In the genomic region with DNA sequence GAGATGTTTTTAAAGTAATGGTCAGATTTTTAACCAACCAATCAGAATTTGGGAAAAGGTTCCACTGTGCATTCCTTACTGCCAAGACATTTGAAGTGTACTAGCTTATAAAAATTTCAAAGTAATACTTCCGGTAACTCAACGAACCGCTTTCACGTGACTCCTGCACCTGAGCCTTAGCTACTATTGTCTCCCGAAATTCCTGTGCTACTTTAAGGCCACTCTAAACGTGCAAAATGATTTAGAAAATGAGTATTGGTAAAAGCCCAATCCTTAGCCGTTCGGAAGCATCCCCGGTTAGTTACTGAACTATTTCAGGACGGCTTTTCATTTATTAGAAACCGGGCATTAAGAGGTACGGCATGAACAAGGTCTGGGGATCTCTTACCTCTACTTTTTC, we compare ENCODE assay signal across 10 mouse cellular contexts. TPM values are rescaled to one million over a fixed set of nuclear protein-coding genes. Genes with fewer than 3 reads are reported as not detected.
DNase-seq lines count a peak whose midpoint lies in the region; ATAC-seq and TF ChIP-seq lines count a peak whose summit lies in the region.
"Not testable (repeated sequence)": the region's sequence is repeated elsewhere in the genome, so short reads cannot be mapped to it uniquely, and the experiment has no call there.
"Had no signal": no experiment of that assay in that cellular context is flagged by ENCODE, and none has a peak within 500 bp of the region (broad histone marks: within the 10 kb centered on the region; RNA-seq: fewer than 3 reads in every experiment).

No protein-coding gene starts in this region.

- not testable (repeated sequence) for ATAC-seq in embryonic facial prominence, embryonic 12.5 days (ENCODE audit: insufficient number of reproducible peaks, insufficient read depth, low FRiP score, low TSS enrichment); hindbrain, embryonic 12.5 days (ENCODE audit: low FRiP score); kidney, embryonic 15.5 days (replicated peaks; ENCODE audit: low FRiP score); liver, embryonic 12.5 days; midbrain, embryonic 12.5 days (ENCODE audit: low FRiP score, low read depth)

- not testable (repeated sequence) for H3K4me1 ChIP-seq in embryonic facial prominence, embryonic 12.5 days; hindbrain, embryonic 12.5 days; kidney, embryonic 15.5 days; liver, embryonic 12.5 days; midbrain, embryonic 12.5 days; olfactory bulb, adult 2 months (ENCODE audit: control insufficient read depth, insufficient read depth, low read length)

- H3K9ac ChIP-seq in embryonic facial prominence, embryonic 12.5 days: 0 out of 2 replicates have a peak overlapping the region, but pooled peaks have one; percentile 63
- H3K9ac ChIP-seq in hindbrain, embryonic 12.5 days: not testable (repeated sequence)
- peak overlapping the region; percentile 23; the same call in 1 of the 2 replicates for H3K9ac ChIP-seq in kidney, embryonic 15.5 days
- peak overlapping the region; percentile 79 for H3K9ac ChIP-seq in liver, embryonic 12.5 days
- H3K9ac ChIP-seq in midbrain, embryonic 12.5 days (replicated peaks): peak overlapping the region; percentile 55; the same call in 1 of the 2 replicates

- H3K27ac ChIP-seq in embryonic facial prominence, embryonic 12.5 days; hindbrain, embryonic 12.5 days; kidney, embryonic 15.5 days; liver, embryonic 12.5 days; midbrain, embryonic 12.5 days (replicated peaks); olfactory bulb, adult 2 months (ENCODE audit: insufficient read depth, low read depth, low read length): not testable (repeated sequence)
- peak overlapping the region; percentile 75 for H3K27ac ChIP-seq in gastrocnemius, adult 2 months

- WGBS in embryonic facial prominence, embryonic 12.5 days: under 1% methylated on average over 12 of the region's 12 CpGs
- under 1% methylated on average over 12 of the region's 12 CpGs for WGBS in hindbrain, embryonic 12.5 days
- WGBS in kidney, embryonic 15.5 days: under 1% methylated on average over 12 of the region's 12 CpGs
- WGBS in liver, embryonic 12.5 days (ENCODE audit: insufficient replicate concordance): under 1% methylated on average over 12 of the region's 12 CpGs
- WGBS in midbrain, embryonic 12.5 days: 1% methylated on average over 12 of the region's 12 CpGs
- under 1% methylated on average over 12 of the region's 12 CpGs for WGBS in olfactory bulb, adult 2 months

- not testable (repeated sequence) for H3K9me3 ChIP-seq in embryonic facial prominence, embryonic 12.5 days; hindbrain, embryonic 12.5 days (replicated peaks); kidney, embryonic 15.5 days (replicated peaks); liver, embryonic 12.5 days (replicated peaks); midbrain, embryonic 12.5 days

- TF ChIP-seq CTCF in gastrocnemius, adult 2 months (IDR thresholded peaks at IDR 0.05); olfactory bulb, adult 2 months (IDR thresholded peaks at IDR 0.05; ENCODE audit: insufficient read depth, low read depth, low read length): not testable (repeated sequence)

- H3K4me3 ChIP-seq in embryonic facial prominence, embryonic 12.5 days: peak overlapping the region; percentile 48
- H3K4me3 ChIP-seq in gastrocnemius, adult 2 months: peak overlapping the region; percentile 75
- H3K4me3 ChIP-seq in hindbrain, embryonic 12.5 days: peak overlapping the region; percentile 51
- H3K4me3 ChIP-seq in kidney, embryonic 15.5 days (replicated peaks): peak overlapping the region; percentile 54
- H3K4me3 ChIP-seq in liver, embryonic 12.5 days: peak overlapping the region; percentile 65
- H3K4me3 ChIP-seq in midbrain, embryonic 12.5 days: peak overlapping the region; percentile 57
- H3K4me3 ChIP-seq in olfactory bulb, adult 2 months (ENCODE audit: insufficient read depth, low read depth, low read length): peak overlapping the region; percentile 58; the same call in 1 of the 2 replicates

- peak overlapping the region; percentile 44 for H3K4me2 ChIP-seq in embryonic facial prominence, embryonic 12.5 days (replicated peaks)
- peak overlapping the region; percentile 51 for H3K4me2 ChIP-seq in hindbrain, embryonic 12.5 days (replicated peaks)
- H3K4me2 ChIP-seq in kidney, embryonic 15.5 days: peak overlapping the region; percentile 51
- peak overlapping the region; percentile 61 for H3K4me2 ChIP-seq in liver, embryonic 12.5 days
- peak overlapping the region; percentile 50 for H3K4me2 ChIP-seq in midbrain, embryonic 12.5 days (replicated peaks)

- not testable (repeated sequence) for H3K27me3 ChIP-seq in embryonic facial prominence, embryonic 12.5 days; hindbrain, embryonic 12.5 days; kidney, embryonic 15.5 days; liver, embryonic 12.5 days (replicated peaks); midbrain, embryonic 12.5 days

- intact Hi-C loops in gastrocnemius, adult 2 months (cut with DNase I): not testable (repeated sequence)

- not testable (repeated sequence) for H3K36me3 ChIP-seq in embryonic facial prominence, embryonic 12.5 days; hindbrain, embryonic 12.5 days; kidney, embryonic 15.5 days; liver, embryonic 12.5 days; midbrain, embryonic 12.5 days

- peak; percentile 15 for DNase-seq in 416B (ENCODE audit: low read depth)
- not testable (repeated sequence) for DNase-seq in gastrocnemius, adult 2 months

- not testable (repeated sequence) for TF ChIP-seq POLR2A in olfactory bulb, adult 2 months (IDR thresholded peaks at IDR 0.05; ENCODE audit: insufficient read depth, low read depth, low read length)

RNA-seq across cellular contexts. Expression of a gene that starts 0.6 kb away (rescaled TPM):
- polyA plus RNA-seq in embryonic facial prominence, embryonic 12.5 days (2016; fragmentation: Nextera tagmentation; extraction: Ambion mirVana): 58.0 and 61.1 TPM in 2 replicates
- total RNA-seq in gastrocnemius, adult 2 months (2021): 10 to 100 TPM; 11.7 to 16.2 TPM
- polyA plus RNA-seq in hindbrain, embryonic 12.5 days (2016; fragmentation: Nextera tagmentation; extraction: Ambion mirVana): 46.8 and 51.7 TPM in 2 replicates
- 53.5 and 56.3 TPM in 2 replicates for polyA plus RNA-seq in kidney, embryonic 15.5 days (2015; fragmentation: Nextera tagmentation; extraction: Ambion mirVana)
- 21.7 and 25.2 TPM in 2 replicates for polyA plus RNA-seq in liver, embryonic 12.5 days (2016; fragmentation: Nextera tagmentation; extraction: Ambion mirVana)
- polyA plus RNA-seq in midbrain, embryonic 12.5 days (2016; fragmentation: Nextera tagmentation; extraction: Ambion mirVana): 56.6 and 57.3 TPM in 2 replicates
- not detected in 2 replicates for polyA plus RNA-seq in olfactory bulb, adult 2 months (2012; ENCODE audit: insufficient read depth, insufficient read length, low replicate concordance, missing spikeins)

RNA-seq across cellular contexts. Expression of a gene that starts 10.1 kb away (rescaled TPM):
- polyA plus RNA-seq in embryonic facial prominence, embryonic 12.5 days (2016; fragmentation: Nextera tagmentation; extraction: Ambion mirVana): 150 and 164 TPM in 2 replicates
- total RNA-seq in gastrocnemius, adult 2 months (2021): 100 to 1,000 TPM; 100 to 123 TPM
- 115 and 126 TPM in 2 replicates for polyA plus RNA-seq in hindbrain, embryonic 12.5 days (2016; fragmentation: Nextera tagmentation; extraction: Ambion mirVana)
- polyA plus RNA-seq in kidney, embryonic 15.5 days (2015; fragmentation: Nextera tagmentation; extraction: Ambion mirVana): 287 and 291 TPM in 2 replicates
- polyA plus RNA-seq in liver, embryonic 12.5 days (2016; fragmentation: Nextera tagmentation; extraction: Ambion mirVana): 107 TPM in 2 replicates
- 97.5 and 97.6 TPM in 2 replicates for polyA plus RNA-seq in midbrain, embryonic 12.5 days (2016; fragmentation: Nextera tagmentation; extraction: Ambion mirVana)
- not detected in 2 replicates for polyA plus RNA-seq in olfactory bulb, adult 2 months (2012; ENCODE audit: insufficient read depth, insufficient read length, low replicate concordance, missing spikeins)

RNA-seq across cellular contexts. Expression of a gene that starts 11.9 kb away (rescaled TPM):
- 31.6 and 34.7 TPM in 2 replicates for polyA plus RNA-seq in embryonic facial prominence, embryonic 12.5 days (2016; fragmentation: Nextera tagmentation; extraction: Ambion mirVana)
- total RNA-seq in gastrocnemius, adult 2 months (2021): 10 to 100 TPM; 20.3 to 26.5 TPM
- polyA plus RNA-seq in hindbrain, embryonic 12.5 days (2016; fragmentation: Nextera tagmentation; extraction: Ambion mirVana): 45.4 and 45.7 TPM in 2 replicates
- polyA plus RNA-seq in kidney, embryonic 15.5 days (2015; fragmentation: Nextera tagmentation; extraction: Ambion mirVana): 45.5 and 47.8 TPM in 2 replicates
- polyA plus RNA-seq in liver, embryonic 12.5 days (2016; fragmentation: Nextera tagmentation; extraction: Ambion mirVana): 16.2 and 18.0 TPM in 2 replicates
- polyA plus RNA-seq in midbrain, embryonic 12.5 days (2016; fragmentation: Nextera tagmentation; extraction: Ambion mirVana): 43.9 and 44.9 TPM in 2 replicates
- polyA plus RNA-seq in olfactory bulb, adult 2 months (2012; ENCODE audit: insufficient read depth, insufficient read length, low replicate concordance, missing spikeins): not detected in 2 replicates

RNA-seq across cellular contexts. Expression of a gene that starts 18.4 kb away (rescaled TPM):
- 0.09 TPM in 1 of 2 replicates, not detected in the other for polyA plus RNA-seq in embryonic facial prominence, embryonic 12.5 days (2016; fragmentation: Nextera tagmentation; extraction: Ambion mirVana)
- under 1 TPM in 1 of 2 experiments, not detected in 1; 0.59 TPM for total RNA-seq in gastrocnemius, adult 2 months (2021)
- polyA plus RNA-seq in hindbrain, embryonic 12.5 days (2016; fragmentation: Nextera tagmentation; extraction: Ambion mirVana): 0.48 and 0.84 TPM in 2 replicates
- polyA plus RNA-seq in kidney, embryonic 15.5 days (2015; fragmentation: Nextera tagmentation; extraction: Ambion mirVana): 0.14 and 0.68 TPM in 2 replicates
- 0.11 TPM in 1 of 2 replicates, not detected in the other for polyA plus RNA-seq in liver, embryonic 12.5 days (2016; fragmentation: Nextera tagmentation; extraction: Ambion mirVana)
- polyA plus RNA-seq in midbrain, embryonic 12.5 days (2016; fragmentation: Nextera tagmentation; extraction: Ambion mirVana): 0.36 TPM in 1 of 2 replicates, not detected in the other
- not detected in 2 replicates for polyA plus RNA-seq in olfactory bulb, adult 2 months (2012; ENCODE audit: insufficient read depth, insufficient read length, low replicate concordance, missing spikeins)
- total RNA-seq: gastrocnemius, postnatal 25 days; hematopoietic stem cell, adult 5-6 weeks had no signal

Comparison
In these comparisons a context has a peak if more than half of its experiments do, and no peak if none do; other contexts are left out.
1. RNA of a gene that starts 0.6 kb away (polyA plus RNA-seq): 58.0 to 61.1 TPM in embryonic facial prominence, embryonic 12.5 days, 56.6 to 57.3 TPM in midbrain, embryonic 12.5 days, 53.5 to 56.3 TPM in kidney, embryonic 15.5 days, 46.8 to 51.7 TPM in hindbrain, embryonic 12.5 days and 21.7 to 25.2 TPM in liver, embryonic 12.5 days; not detected in olfactory bulb, adult 2 months; every median in the first group is over 10 times any median in the second.
2. RNA of a gene that starts 11.9 kb away (polyA plus RNA-seq): 45.5 to 47.8 TPM in kidney, embryonic 15.5 days, 45.4 to 45.7 TPM in hindbrain, embryonic 12.5 days, 43.9 to 44.9 TPM in midbrain, embryonic 12.5 days, 31.6 to 34.7 TPM in embryonic facial prominence, embryonic 12.5 days and 16.2 to 18.0 TPM in liver, embryonic 12.5 days; not detected in olfactory bulb, adult 2 months; every median in the first group is over 10 times any median in the second.
3. Peak in every context shown above with its lines, with median percentiles within 50 percentile points of each other: H3K4me2 ChIP-seq and H3K4me3 ChIP-seq.